Mouse (Mus musculus): ENCODE measurements around the gene Tm6sf1. TPM values are rescaled to one million over a fixed set of nuclear protein-coding genes. Genes with fewer than 3 reads are reported as not detected.
"Not testable (repeated sequence)": the region's sequence is repeated elsewhere in the genome, so short reads cannot be mapped to it uniquely, and the experiment has no call there.

Gene Tm6sf1
- polyA plus RNA-seq, 1 experiment from 2014 or later: 14.3 TPM

DNA sequence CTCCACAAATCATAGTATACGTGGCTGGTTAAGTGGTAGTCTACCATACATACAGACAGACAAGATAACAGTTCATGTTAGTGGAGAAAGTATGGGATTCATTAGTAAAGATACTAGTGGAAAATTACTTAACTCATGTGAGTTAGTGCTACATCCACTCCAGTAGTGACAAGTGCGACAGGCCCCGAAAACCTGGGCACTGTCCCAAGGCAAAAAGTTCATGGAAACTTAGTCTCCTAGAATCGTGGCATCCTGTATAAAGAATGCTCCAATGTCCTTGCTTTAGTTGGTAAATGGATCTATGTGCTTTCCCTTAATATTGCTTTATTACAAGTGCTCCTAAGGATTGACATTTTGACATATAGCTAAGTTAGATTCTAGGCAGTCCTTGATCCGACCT lies 21.0 kb upstream of the Tm6sf1 start:
- H3K4me2 ChIP-seq (ENCODE audit: low read depth, low read length, severe bottlenecking); H3K27ac ChIP-seq (ENCODE audit: low read depth, low read length); ATAC-seq (replicated peaks; ENCODE audit: low FRiP score); H3K9ac ChIP-seq (ENCODE audit: low read length); H3K9me3 ChIP-seq (ENCODE audit: control insufficient read depth, low read length); H3K36me3 ChIP-seq (ENCODE audit: control insufficient read depth, insufficient read depth, low read length); DNase-seq (ENCODE audit: low spot score); H3K4me1 ChIP-seq (replicated peaks; ENCODE audit: control insufficient read depth, insufficient read depth, low read length); H3K4me3 ChIP-seq (ENCODE audit: low read depth, low read length); H3K27me3 ChIP-seq (ENCODE audit: control insufficient read depth, insufficient read depth, low read length): not testable (repeated sequence)
- WGBS: 89% methylated on average over 5 of the region's 5 CpGs

- WGBS: 69% methylated on average over 6 of the region's 6 CpGs
- no peak for ATAC-seq (replicated peaks; ENCODE audit: low FRiP score)
- H3K36me3 ChIP-seq (ENCODE audit: control insufficient read depth, insufficient read depth, low read length): no peaks in the 10 kb centered on the region
- H3K4me1 ChIP-seq (replicated peaks; ENCODE audit: control insufficient read depth, insufficient read depth, low read length): no peaks in the 10 kb centered on the region
- no peak for DNase-seq (ENCODE audit: low spot score)
- no peak overlapping the region for H3K4me2 ChIP-seq (ENCODE audit: low read depth, low read length, severe bottlenecking)
- H3K27me3 ChIP-seq (ENCODE audit: control insufficient read depth, insufficient read depth, low read length): no peaks in the 10 kb centered on the region
- H3K27ac ChIP-seq (ENCODE audit: low read depth, low read length): no peak overlapping the region
- H3K9ac ChIP-seq (ENCODE audit: low read length): no peak overlapping the region
- H3K4me3 ChIP-seq (ENCODE audit: low read depth, low read length): no peak overlapping the region
- H3K9me3 ChIP-seq (ENCODE audit: control insufficient read depth, low read length): no peaks in the 10 kb centered on the region
Measured at GRCm38 (mm10) chr7:81839746-81840145, 19.1 kb upstream of the Tm6sf1 start.

DNA sequence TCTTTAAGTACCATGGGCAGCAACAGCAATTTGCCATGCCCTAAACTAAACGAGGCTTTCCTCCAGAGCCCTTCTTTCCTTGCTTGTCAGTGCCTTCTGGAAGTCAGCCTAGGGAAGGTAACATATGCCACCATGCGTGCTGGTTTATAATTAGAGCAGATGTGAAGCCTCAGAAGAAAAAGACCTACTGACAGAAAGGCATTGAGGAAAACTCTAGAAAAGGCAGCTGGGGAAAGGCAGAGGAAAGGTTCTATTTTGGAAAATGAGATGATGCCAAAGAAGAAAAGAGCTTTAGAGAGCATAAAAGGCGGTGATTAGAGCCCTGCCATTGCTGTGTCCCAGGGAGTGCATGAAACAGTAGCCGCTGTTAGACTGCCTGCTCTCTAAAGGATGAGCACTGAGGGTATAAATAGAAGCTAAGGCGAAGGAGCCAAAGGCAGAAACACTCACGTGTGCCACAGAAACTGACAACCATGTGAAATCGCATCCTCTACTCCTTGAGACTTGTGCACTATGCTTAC lies 18.1 kb upstream of the Tm6sf1 start:
- WGBS: 60% methylated on average over 7 of the region's 7 CpGs
- Histone ChIP-seq H3K27ac (ENCODE audit: low read depth, low read length) (no peak overlapping the region), H3K4me2 (ENCODE audit: low read depth, low read length, severe bottlenecking) (no peak overlapping the region), H3K4me3 (ENCODE audit: low read depth, low read length) (no peak overlapping the region), H3K9ac (ENCODE audit: low read length) (no peak overlapping the region), H3K4me1 (replicated peaks; ENCODE audit: control insufficient read depth, insufficient read depth, low read length) (no peaks in the 10 kb centered on the region), H3K27me3 (ENCODE audit: control insufficient read depth, insufficient read depth, low read length) (no peaks in the 10 kb centered on the region), H3K36me3 (ENCODE audit: control insufficient read depth, insufficient read depth, low read length) (no peaks in the 10 kb centered on the region), H3K9me3 (ENCODE audit: control insufficient read depth, low read length) (no peaks in the 10 kb centered on the region)
- ATAC-seq (replicated peaks; ENCODE audit: low FRiP score) (no peak), DNase-seq (ENCODE audit: low spot score) (no peak)

DNA sequence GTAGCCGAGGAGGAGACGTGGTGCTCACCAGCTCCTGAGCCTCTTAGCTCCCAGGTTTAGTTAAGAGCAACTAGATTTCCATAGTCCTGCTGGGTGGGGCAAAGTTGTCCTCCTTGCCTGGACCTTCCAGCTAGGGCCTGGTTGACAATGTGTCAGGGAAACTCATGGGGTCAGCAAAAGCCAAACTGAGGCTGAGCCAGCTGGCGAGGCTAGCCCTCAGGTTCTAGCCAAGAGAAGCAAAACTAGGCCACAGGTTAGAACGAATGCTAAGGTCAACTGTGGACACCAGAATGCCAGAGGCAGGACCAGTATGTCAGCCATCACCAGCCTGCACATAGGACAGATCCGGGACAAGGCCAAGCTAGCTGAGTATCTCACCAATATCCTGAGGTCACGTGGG lies 17.4 kb upstream of the Tm6sf1 start:
- H3K36me3 ChIP-seq (ENCODE audit: control insufficient read depth, insufficient read depth, low read length): no peaks in the 10 kb centered on the region
- no peak overlapping the region for H3K4me3 ChIP-seq (ENCODE audit: low read depth, low read length)
- no peaks in the 10 kb centered on the region for H3K4me1 ChIP-seq (replicated peaks; ENCODE audit: control insufficient read depth, insufficient read depth, low read length)
- DNase-seq (ENCODE audit: low spot score): no peak
- no peak overlapping the region for H3K27ac ChIP-seq (ENCODE audit: low read depth, low read length)
- no peak overlapping the region for H3K9ac ChIP-seq (ENCODE audit: low read length)
- H3K27me3 ChIP-seq (ENCODE audit: control insufficient read depth, insufficient read depth, low read length): no peaks in the 10 kb centered on the region
- 88% methylated on average over 6 of the region's 6 CpGs for WGBS
- no peaks in the 10 kb centered on the region for H3K9me3 ChIP-seq (ENCODE audit: control insufficient read depth, low read length)
- no peak overlapping the region for H3K4me2 ChIP-seq (ENCODE audit: low read depth, low read length, severe bottlenecking)
- ATAC-seq (replicated peaks; ENCODE audit: low FRiP score): no peak

GRCm38 (mm10) chr7:81842141-81842540 lies 16.7 kb upstream of the Tm6sf1 start:
- DNase-seq (ENCODE audit: low spot score): no peak
- H3K4me1 ChIP-seq (replicated peaks; ENCODE audit: control insufficient read depth, insufficient read depth, low read length): no peaks in the 10 kb centered on the region
- no peak overlapping the region for H3K27ac ChIP-seq (ENCODE audit: low read depth, low read length)
- WGBS: 90% methylated on average over 7 of the region's 7 CpGs
- H3K9me3 ChIP-seq (ENCODE audit: control insufficient read depth, low read length): no peaks in the 10 kb centered on the region
- no peak for ATAC-seq (replicated peaks; ENCODE audit: low FRiP score)
- H3K27me3 ChIP-seq (ENCODE audit: control insufficient read depth, insufficient read depth, low read length): no peaks in the 10 kb centered on the region
- H3K4me2 ChIP-seq (ENCODE audit: low read depth, low read length, severe bottlenecking): no peak overlapping the region
- H3K4me3 ChIP-seq (ENCODE audit: low read depth, low read length): no peak overlapping the region
- no peaks in the 10 kb centered on the region for H3K36me3 ChIP-seq (ENCODE audit: control insufficient read depth, insufficient read depth, low read length)
- no peak overlapping the region for H3K9ac ChIP-seq (ENCODE audit: low read length)

- Histone ChIP-seq H3K4me1 (replicated peaks; ENCODE audit: control insufficient read depth, insufficient read depth, low read length) (peaks cover 1% of the 10 kb centered on the region; the same call in 1 of the 2 replicates), H3K36me3 (ENCODE audit: control insufficient read depth, insufficient read depth, low read length) (no peaks in the 10 kb centered on the region), H3K27me3 (ENCODE audit: control insufficient read depth, insufficient read depth, low read length) (no peaks in the 10 kb centered on the region), H3K9ac (ENCODE audit: low read length) (no peak overlapping the region), H3K27ac (ENCODE audit: low read depth, low read length) (no peak overlapping the region), H3K4me3 (ENCODE audit: low read depth, low read length) (no peak overlapping the region), H3K9me3 (ENCODE audit: control insufficient read depth, low read length) (no peaks in the 10 kb centered on the region), H3K4me2 (ENCODE audit: low read depth, low read length, severe bottlenecking) (no peak overlapping the region)
- 72% methylated on average over 1 of the region's 1 CpGs for WGBS
- ATAC-seq (replicated peaks; ENCODE audit: low FRiP score) (no peak), DNase-seq (ENCODE audit: low spot score) (no peak)
Measured at GRCm38 (mm10) chr7:81842998-81843397, 15.8 kb upstream of the Tm6sf1 start.

- H3K4me3 ChIP-seq (ENCODE audit: low read depth, low read length): no peak overlapping the region
- no peak overlapping the region for H3K4me2 ChIP-seq (ENCODE audit: low read depth, low read length, severe bottlenecking)
- no peaks in the 10 kb centered on the region for H3K36me3 ChIP-seq (ENCODE audit: control insufficient read depth, insufficient read depth, low read length)
- no peak overlapping the region for H3K9ac ChIP-seq (ENCODE audit: low read length)
- WGBS: 73% methylated on average over 8 of the region's 8 CpGs
- no peak overlapping the region for H3K27ac ChIP-seq (ENCODE audit: low read depth, low read length)
- H3K27me3 ChIP-seq (ENCODE audit: control insufficient read depth, insufficient read depth, low read length): no peaks in the 10 kb centered on the region
- peaks cover 3% of the 10 kb centered on the region; the same call in 1 of the 2 replicates for H3K4me1 ChIP-seq (replicated peaks; ENCODE audit: control insufficient read depth, insufficient read depth, low read length)
- ATAC-seq (replicated peaks; ENCODE audit: low FRiP score) (no peak), DNase-seq (ENCODE audit: low spot score) (no peak)
- no peaks in the 10 kb centered on the region for H3K9me3 ChIP-seq (ENCODE audit: control insufficient read depth, low read length)
Measured at GRCm38 (mm10) chr7:81843903-81844302, 14.9 kb upstream of the Tm6sf1 start.

DNA sequence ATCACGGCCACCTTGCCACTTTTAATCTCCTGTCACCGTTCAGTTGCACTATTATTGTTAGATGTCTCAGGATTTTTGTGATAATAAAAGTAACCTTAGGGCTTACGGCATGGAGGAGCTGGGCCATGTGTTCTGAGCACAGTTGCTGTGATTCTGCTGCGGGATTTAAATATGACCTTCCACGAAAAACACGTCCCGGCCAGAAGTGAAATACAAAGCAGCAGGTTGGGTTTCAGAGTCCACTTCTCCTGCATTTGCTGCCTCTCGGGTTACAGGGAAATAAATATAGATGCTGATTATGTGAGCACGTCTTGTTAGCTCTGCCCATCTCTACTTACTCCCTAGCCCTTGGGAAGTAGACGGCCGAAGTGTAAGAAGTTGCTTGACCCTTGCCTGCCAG lies 14.0 kb upstream of the Tm6sf1 start:
- Histone ChIP-seq H3K9ac (ENCODE audit: low read length) (no peak overlapping the region), H3K4me1 (replicated peaks; ENCODE audit: control insufficient read depth, insufficient read depth, low read length) (peaks cover 3% of the 10 kb centered on the region; the same call in 1 of the 2 replicates), H3K36me3 (ENCODE audit: control insufficient read depth, insufficient read depth, low read length) (no peaks in the 10 kb centered on the region), H3K27ac (ENCODE audit: low read depth, low read length) (no peak overlapping the region), H3K4me2 (ENCODE audit: low read depth, low read length, severe bottlenecking) (no peak overlapping the region), H3K9me3 (ENCODE audit: control insufficient read depth, low read length) (no peaks in the 10 kb centered on the region), H3K27me3 (ENCODE audit: control insufficient read depth, insufficient read depth, low read length) (no peaks in the 10 kb centered on the region), H3K4me3 (ENCODE audit: low read depth, low read length) (no peak overlapping the region)
- ATAC-seq (replicated peaks; ENCODE audit: low FRiP score) (no peak), DNase-seq (ENCODE audit: low spot score) (no peak)
- WGBS: 87% methylated on average over 11 of the region's 11 CpGs

GRCm38 (mm10) chr7:81845313-81845712 lies 13.5 kb upstream of the Tm6sf1 start:
- peaks cover 3% of the 10 kb centered on the region; the same call in 1 of the 2 replicates for H3K4me1 ChIP-seq (replicated peaks; ENCODE audit: control insufficient read depth, insufficient read depth, low read length)
- WGBS: 80% methylated on average over 3 of the region's 3 CpGs

More at GRCm38 (mm10) chr7:81845313-81845712, 13.5 kb upstream of the Tm6sf1 start:
- no peak overlapping the region for H3K27ac ChIP-seq (ENCODE audit: low read depth, low read length)
- H3K9ac ChIP-seq (ENCODE audit: low read length): no peak overlapping the region
- H3K27me3 ChIP-seq (ENCODE audit: control insufficient read depth, insufficient read depth, low read length): no peaks in the 10 kb centered on the region
- no peaks in the 10 kb centered on the region for H3K36me3 ChIP-seq (ENCODE audit: control insufficient read depth, insufficient read depth, low read length)
- no peak for ATAC-seq (replicated peaks; ENCODE audit: low FRiP score)
- H3K4me2 ChIP-seq (ENCODE audit: low read depth, low read length, severe bottlenecking): no peak overlapping the region
- peak; percentile 41 for DNase-seq (ENCODE audit: low spot score)
- no peak overlapping the region for H3K4me3 ChIP-seq (ENCODE audit: low read depth, low read length)
- H3K9me3 ChIP-seq (ENCODE audit: control insufficient read depth, low read length): no peaks in the 10 kb centered on the region
